Mouse (Mus musculus): ENCODE measurements at regions not wholly inside any gene's neighbourhood (a gene's known extent, or its start where the extent isn't known, plus 50 kb on each side); places are given as distances from the start of the nearest gene placed in this dataset.

- no peaks in the 10 kb centered on the region for H3K9me3 ChIP-seq (ENCODE audit: control insufficient read depth, low read length)
- H3K36me3 ChIP-seq (ENCODE audit: control insufficient read depth, insufficient read depth, low read length): no peaks in the 10 kb centered on the region
- ATAC-seq (ENCODE audit: low read depth) (no peak), DNase-seq (ENCODE audit: low spot score) (no peak)
- H3K9ac ChIP-seq (ENCODE audit: low read depth, low read length): no peak overlapping the region
- H3K27me3 ChIP-seq (replicated peaks; ENCODE audit: control insufficient read depth, insufficient read depth, low read length): no peaks in the 10 kb centered on the region
- H3K4me3 ChIP-seq (ENCODE audit: low read depth, low read length): no peak overlapping the region
- no peak overlapping the region for H3K4me2 ChIP-seq (ENCODE audit: low read depth, low read length)
- no peaks in the 10 kb centered on the region for H3K4me1 ChIP-seq (ENCODE audit: control insufficient read depth, insufficient read depth, low read length)
- H3K27ac ChIP-seq (replicated peaks; ENCODE audit: low read depth, low read length): no peak overlapping the region
Measured at GRCm38 (mm10) chr10:53209916-53210315, 127.6 kb upstream of the Pln start.

Data from embryonic facial prominence, embryonic 14.5 days (tissue).